Mouse (Mus musculus): ENCODE data around the gene Zbtb20.

The Zbtb20 gene

GRCm38 (mm10) chr16:43080923-43081702 is 205.4 kb downstream of the Zbtb20 start:
- DNase-seq (ENCODE audit: low spot score) = no peak

GRCm38 (mm10) chr16:43081995-43082394 is 206.3 kb downstream of the Zbtb20 start:
- no peak for DNase-seq (ENCODE audit: low spot score)

GRCm38 (mm10) chr16:43082801-43083200 is 207.1 kb downstream of the Zbtb20 start:
- DNase-seq (ENCODE audit: low spot score) = no peak

GRCm38 (mm10) chr16:43090188-43090587 is 214.5 kb downstream of the Zbtb20 start:
- DNase-seq (ENCODE audit: low spot score) = peak; percentile 52

GRCm38 (mm10) chr16:43094161-43094560 is 218.5 kb downstream of the Zbtb20 start:
- DNase-seq (ENCODE audit: low spot score) = no peak

- DNase-seq (ENCODE audit: low spot score) = no peak
Observed at GRCm38 (mm10) chr16:43094756-43095155, 219.1 kb downstream of the Zbtb20 start.

GRCm38 (mm10) chr16:43096040-43096439 is 220.4 kb downstream of the Zbtb20 start:
- DNase-seq (ENCODE audit: low spot score) = no peak

- no peak for DNase-seq (ENCODE audit: low spot score)
Observed at GRCm38 (mm10) chr16:43098153-43098552, 222.5 kb downstream of the Zbtb20 start.

GRCm38 (mm10) chr16:43098666-43099065 is 223.0 kb downstream of the Zbtb20 start:
- no peak for DNase-seq (ENCODE audit: low spot score)

- DNase-seq (ENCODE audit: low spot score) = no peak
Observed at GRCm38 (mm10) chr16:43111288-43111687, 235.6 kb downstream of the Zbtb20 start.

- DNase-seq (ENCODE audit: low spot score) = no peak
Observed at GRCm38 (mm10) chr16:43113968-43114367, 238.3 kb downstream of the Zbtb20 start.

GRCm38 (mm10) chr16:43129966-43130365 is 254.3 kb downstream of the Zbtb20 start:
- DNase-seq (ENCODE audit: low spot score) = no peak

GRCm38 (mm10) chr16:43130583-43130982 is 254.9 kb downstream of the Zbtb20 start:
- DNase-seq (ENCODE audit: low spot score) = peak; percentile 12

- no peak for DNase-seq (ENCODE audit: low spot score)
Observed at GRCm38 (mm10) chr16:43131077-43131476, 255.4 kb downstream of the Zbtb20 start.

GRCm38 (mm10) chr16:43168506-43168905 is 292.8 kb downstream of the Zbtb20 start:
- DNase-seq (ENCODE audit: low spot score) = peak; percentile 64

GRCm38 (mm10) chr16:43169273-43169905 is 293.7 kb downstream of the Zbtb20 start:
- peak; percentile 69 for DNase-seq (ENCODE audit: low spot score)

- no peak for DNase-seq (ENCODE audit: low spot score)
Observed at GRCm38 (mm10) chr16:43172139-43172538, 296.5 kb downstream of the Zbtb20 start.

GRCm38 (mm10) chr16:43172912-43173311 is 297.2 kb downstream of the Zbtb20 start:
- DNase-seq (ENCODE audit: low spot score) = no peak

- no peak for DNase-seq (ENCODE audit: low spot score)
Observed at GRCm38 (mm10) chr16:43174815-43175214, 299.1 kb downstream of the Zbtb20 start.

- DNase-seq (ENCODE audit: low spot score) = no peak
Observed at GRCm38 (mm10) chr16:43181038-43181437, 305.4 kb downstream of the Zbtb20 start.

GRCm38 (mm10) chr16:43190390-43190789 is 314.7 kb downstream of the Zbtb20 start:
- DNase-seq (ENCODE audit: low spot score) = peak; percentile 14

- DNase-seq (ENCODE audit: low spot score) = no peak
Observed at GRCm38 (mm10) chr16:43191060-43191850, 315.6 kb downstream of the Zbtb20 start.
